In genomic region chr11:102304141-102304540, GRCm38 (mm10) we compare ENCODE assay signal across 27 mouse cellular contexts. TPM values are rescaled to one million over a fixed set of nuclear protein-coding genes. Genes with fewer than 3 reads are reported as not detected.
"Had no signal": no experiment of that assay in that cellular context is flagged by ENCODE, and none has a peak within 500 bp of the region (broad histone marks: within the 10 kb centered on the region; RNA-seq: fewer than 3 reads in every experiment).

No protein-coding gene starts in this region.

- DNase-seq: kidney, adult 11 months; kidney, adult 8-10 months; kidney, postnatal 10 days; kidney, postnatal 4 days; lung, adult 18-20 months; lung, postnatal 10 days; lung, postnatal 36 days; retina, postnatal 1 day; right cerebral cortex, postnatal 25 days; spleen, adult 18-20 months; thymus, adult 2 months; thymus, postnatal 25 days had no signal

- H3K27me3 ChIP-seq: kidney, embryonic 15.5 days; limb, embryonic 12.5 days; limb, embryonic 15.5 days; lung, embryonic 15.5 days; megakaryocyte, embryonic 14.5 days; midbrain, embryonic 13.5 days; neural tube, embryonic 13.5 days; stomach, embryonic 15.5 days had no signal

- ATAC-seq: midbrain, embryonic 13.5 days; midbrain, embryonic 16.5 days had no signal

- H3K27ac ChIP-seq: kidney, embryonic 15.5 days; limb, embryonic 12.5 days; limb, embryonic 15.5 days; liver, embryonic 14.5 days; lung, embryonic 15.5 days; midbrain, embryonic 10.5 days; midbrain, embryonic 13.5 days; neural tube, embryonic 13.5 days; stomach, embryonic 15.5 days had no signal

- H3K9ac ChIP-seq: kidney, embryonic 15.5 days; limb, embryonic 12.5 days; limb, embryonic 15.5 days; liver, embryonic 14.5 days; lung, embryonic 15.5 days; midbrain, embryonic 13.5 days; neural tube, embryonic 13.5 days; stomach, embryonic 15.5 days had no signal

- H3K9me3 ChIP-seq: kidney, embryonic 15.5 days; limb, embryonic 12.5 days; limb, embryonic 15.5 days; lung, embryonic 15.5 days; megakaryocyte, embryonic 14.5 days; midbrain, embryonic 10.5 days; midbrain, embryonic 13.5 days; neural tube, embryonic 13.5 days; stomach, embryonic 15.5 days had no signal

- H3K4me3 ChIP-seq: kidney, embryonic 15.5 days; limb, embryonic 12.5 days; limb, embryonic 15.5 days; lung, embryonic 15.5 days; megakaryocyte, embryonic 14.5 days; midbrain, embryonic 10.5 days; midbrain, embryonic 13.5 days; myocyte; neural tube, embryonic 13.5 days; stomach, embryonic 15.5 days had no signal

- H3K4me2 ChIP-seq: kidney, embryonic 15.5 days; limb, embryonic 12.5 days; limb, embryonic 15.5 days; liver, embryonic 11.5 days; lung, embryonic 15.5 days; midbrain, embryonic 13.5 days; neural tube, embryonic 13.5 days; stomach, embryonic 15.5 days had no signal

RNA-seq across cellular contexts. Expression of gene Asb16, which starts 35.6 kb away (rescaled TPM):
- total RNA-seq: monocyte, adult 5-6 weeks; neutrophil, adult 5-6 weeks had no signal
- polyA plus RNA-seq: midbrain, embryonic 13.5 days; neural tube, embryonic 13.5 days; stomach, embryonic 15.5 days had no signal

RNA-seq across cellular contexts. Expression of gene BC030867, which starts 55.5 kb away (rescaled TPM):
- total RNA-seq: monocyte, adult 5-6 weeks; neutrophil, adult 5-6 weeks had no signal
